Mouse (Mus musculus) small intestine, adult 2 months (tissue): Measurements from ENCODE around the gene Ipo7.

ENCODE experiments used
- CTCF ChIP-seq: fragments of 200-500 bp; IDR thresholded peaks from 2 replicates; pipeline ENCODE4 v1.5.1; 2012; ENCODE audit warnings: low read depth, mild to moderate bottlenecking, control low read depth, inconsistent platforms, low read length, moderate library complexity, mixed read lengths; ENCODE audit not compliant: insufficient replicate concordance, insufficient read length; ENCODE audit errors: extremely low read depth
- POLR2A ChIP-seq: fragments of 200-500 bp; IDR thresholded peaks from 2 replicates; pipeline ENCODE4 v1.6.1; 2012; ENCODE audit warnings: low read depth, mild to moderate bottlenecking, control low read depth, inconsistent platforms, low read length, moderate library complexity

DNA sequence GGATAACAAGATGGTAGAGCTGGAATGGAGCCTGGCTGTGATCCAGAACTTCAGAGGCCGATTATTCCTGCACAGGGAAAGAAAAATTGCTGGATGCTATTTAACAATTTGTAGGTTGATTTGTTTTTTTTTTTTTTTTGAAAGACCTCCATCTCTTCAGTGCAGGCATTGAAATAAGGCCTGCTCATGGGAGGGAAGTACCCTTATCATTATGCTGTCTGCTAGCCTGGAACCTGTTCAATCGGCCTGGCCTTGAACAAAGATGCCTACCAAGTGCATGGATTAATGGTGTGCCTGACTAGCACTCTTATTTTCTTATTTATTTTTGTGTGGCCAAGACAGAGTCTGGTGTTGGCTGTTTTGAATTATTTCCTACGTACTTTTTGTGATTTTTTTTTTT is 12.3 kb downstream of the Ipo7 start:
- no peak for TF ChIP-seq CTCF
- no peak for TF ChIP-seq POLR2A
